Mouse (Mus musculus): ENCODE measurements around the gene Antxr1. TPM values are rescaled to one million over a fixed set of nuclear protein-coding genes. Genes with fewer than 3 reads are reported as not detected.

Gene Antxr1
- total and polyA plus RNA-seq, 3 experiments = 0.16 to 0.23 (median 0.21) TPM

DNA sequence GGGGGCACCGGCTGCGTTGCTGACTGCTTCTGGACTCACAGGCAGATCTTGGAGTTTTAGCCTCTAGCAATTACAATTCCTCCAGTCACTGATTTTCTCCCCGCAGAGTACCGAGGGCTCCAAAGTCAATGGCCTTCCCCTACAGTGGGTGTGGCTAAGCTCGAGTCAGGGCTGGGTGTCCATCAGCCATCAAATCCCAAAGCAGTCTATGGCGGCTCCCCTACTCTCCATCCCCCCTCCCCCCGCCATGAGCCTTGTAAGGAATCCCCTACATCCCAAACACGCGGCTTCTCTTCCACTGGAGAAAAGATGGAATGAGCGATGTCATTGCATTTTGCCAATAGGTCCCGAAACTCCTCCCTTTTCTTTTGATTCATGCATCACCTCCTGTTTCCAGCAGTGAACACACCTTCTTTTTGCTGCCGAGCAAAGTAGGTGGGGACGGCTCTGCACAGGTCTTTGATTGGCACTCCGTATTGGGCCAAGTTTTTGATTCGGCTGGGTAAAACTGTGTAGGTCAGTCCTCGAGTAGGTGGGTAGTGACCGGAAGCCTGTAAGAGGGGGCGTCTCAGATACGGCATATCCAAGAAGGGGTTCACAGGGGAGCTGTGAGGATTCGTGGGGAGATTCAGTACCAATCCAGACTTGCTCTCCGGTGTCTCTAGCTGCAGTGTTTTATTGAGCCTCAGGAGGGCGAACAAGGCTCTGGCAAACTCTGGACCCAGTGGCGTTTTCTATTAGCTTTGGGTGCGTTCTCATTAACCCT lies 48.5 kb upstream of the Antxr1 start:
- Histone ChIP-seq H3K27me3 (replicated peaks) (peaks cover 6% of the 10 kb centered on the region), H3K79me2 (replicated peaks; ENCODE audit: control insufficient read depth, extremely low read depth, insufficient read depth, poor library complexity, severe bottlenecking) (no peaks in the 10 kb centered on the region), H3K4me2 (ENCODE audit: insufficient read depth, low read depth, poor library complexity, severe bottlenecking) (0 out of 2 replicates have a peak overlapping the region, but pooled peaks have one; percentile 33), H3K4me1 (ENCODE audit: control insufficient read depth in 1 of 2, insufficient read depth in 2 of 2) (peaks cover 0 to 31% of the 10 kb centered on the region in 2 experiments; a peak in 2 of 4 replicates), H3K4me3 (replicated peaks in 1 of 3; ENCODE audit: low read depth in 2 of 3, low read length in 2 of 3, poor library complexity in 1 of 3) (no peak overlapping the region), H3K36me3 (replicated peaks in 1 of 2; ENCODE audit: control insufficient read depth in 1 of 2, insufficient read depth in 1 of 2, low read length in 1 of 2) (no peaks in the 10 kb centered on the region), H3K9me3 (replicated peaks; ENCODE audit: low read length) (no peaks in the 10 kb centered on the region), H3K9ac (ENCODE audit: insufficient read depth, low read depth) (no peak overlapping the region), H3K27ac (ENCODE audit: insufficient read depth, low read depth) (no peak overlapping the region)
- dilution Hi-C loops (cut with MboI; ENCODE audit: extremely low pct_ligation_motif_present, extremely low pct_unique_long_range_greater_than_20kb, low sequenced_read_pairs) = no loop called here
- DNase-seq (ENCODE audit: extremely low read depth) = no peak
- in situ Hi-C loops (cut with MboI; ENCODE audit: low pct_ligation_motif_present, low pct_unique_long_range_greater_than_20kb, low sequenced_read_pairs) = no loop called here
- TF ChIP-seq SMC3 (IDR thresholded peaks at IDR 0.05; ENCODE audit: low read depth, low read length) = peak; percentile 29
- TF ChIP-seq CTCF (conservative IDR thresholded peaks at IDR 0.05 in 1 of 2, IDR thresholded peaks at IDR 0.05 in 1 of 2; ENCODE audit: low read depth in 2 of 2, low read length in 2 of 2) = peak; percentile 12 to 53; a peak in 2 of 4 replicates
- TF ChIP-seq ZC3H11A (IDR thresholded peaks at IDR 0.05; ENCODE audit: low read depth, low read length) = no peak
- peak; percentile 47 for TF ChIP-seq RAD21 (IDR thresholded peaks at IDR 0.05; ENCODE audit: low read depth, low read length)

GRCm38 (mm10) chr6:87373057-87373456 lies 37.4 kb upstream of the Antxr1 start, which contains the start of gene Gkn2:
Gene Gkn2 (plus strand): TSS chr6:87373357.
- no peaks in the 10 kb centered on the region for H3K27me3 ChIP-seq (replicated peaks)

DNA sequence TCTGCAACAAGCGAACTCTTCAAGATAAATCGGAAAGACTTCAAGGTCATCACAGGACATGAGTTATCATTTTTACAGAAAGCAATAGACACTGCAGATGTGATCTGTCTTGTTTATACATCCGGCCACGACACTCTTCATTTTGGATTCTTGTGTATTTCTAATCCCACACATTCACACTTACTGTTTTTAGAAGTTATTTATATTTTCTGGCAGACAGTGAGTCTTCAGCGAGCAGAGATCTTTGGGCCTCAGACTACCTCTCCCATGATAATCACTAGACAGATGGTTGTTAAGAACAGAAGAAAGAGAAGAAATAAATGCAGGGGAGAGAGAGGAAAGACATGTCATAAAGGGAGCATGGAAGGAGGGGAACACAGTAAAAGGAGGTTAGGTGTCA lies 33.6 kb upstream of the Antxr1 start:
- Histone ChIP-seq H3K36me3 (replicated peaks in 1 of 2; ENCODE audit: control insufficient read depth in 1 of 2, insufficient read depth in 1 of 2, low read length in 1 of 2) (no peaks in the 10 kb centered on the region), H3K9ac (ENCODE audit: insufficient read depth, low read depth) (no peak overlapping the region), H3K27me3 (replicated peaks) (peaks cover 3% of the 10 kb centered on the region), H3K9me3 (replicated peaks; ENCODE audit: low read length) (no peaks in the 10 kb centered on the region), H3K4me3 (replicated peaks in 1 of 3; ENCODE audit: low read depth in 2 of 3, low read length in 2 of 3, poor library complexity in 1 of 3) (no peak overlapping the region), H3K4me1 (ENCODE audit: control insufficient read depth in 1 of 2, insufficient read depth in 2 of 2) (peaks cover 3 to 7% of the 10 kb centered on the region in 2 experiments; a peak in 3 of 4 replicates), H3K79me2 (replicated peaks; ENCODE audit: control insufficient read depth, extremely low read depth, insufficient read depth, poor library complexity, severe bottlenecking) (no peaks in the 10 kb centered on the region), H3K4me2 (ENCODE audit: insufficient read depth, low read depth, poor library complexity, severe bottlenecking) (no peak overlapping the region), H3K27ac (ENCODE audit: insufficient read depth, low read depth) (no peak overlapping the region)
- dilution Hi-C loops (cut with MboI; ENCODE audit: extremely low pct_ligation_motif_present, extremely low pct_unique_long_range_greater_than_20kb, low sequenced_read_pairs) (no loop called here), in situ Hi-C loops (cut with MboI; ENCODE audit: low pct_ligation_motif_present, low pct_unique_long_range_greater_than_20kb, low sequenced_read_pairs) (no loop called here)
- no peak for DNase-seq (ENCODE audit: extremely low read depth)
- TF ChIP-seq SMC3 (IDR thresholded peaks at IDR 0.05; ENCODE audit: low read depth, low read length) (no peak), TBP (conservative IDR thresholded peaks at IDR 0.05; ENCODE audit: low read depth, low read length) (no peak), RAD21 (IDR thresholded peaks at IDR 0.05; ENCODE audit: low read depth, low read length) (no peak)

More at GRCm38 (mm10) chr6:87373057-87373456, 37.4 kb upstream of the Antxr1 start, which contains the start of gene Gkn2:
- H3K9ac ChIP-seq (ENCODE audit: insufficient read depth, low read depth) = no peak within 1 kb of the TSS
- no peak for DNase-seq (ENCODE audit: extremely low read depth)
- H3K79me2 ChIP-seq (replicated peaks; ENCODE audit: control insufficient read depth, extremely low read depth, insufficient read depth, poor library complexity, severe bottlenecking) = no peaks in the 10 kb centered on the region
- H3K4me3 ChIP-seq (replicated peaks in 1 of 3; ENCODE audit: low read depth in 2 of 3, low read length in 2 of 3, poor library complexity in 1 of 3) = no peak within 1 kb of the TSS
- no peaks in the 10 kb centered on the region for H3K9me3 ChIP-seq (replicated peaks; ENCODE audit: low read length)
- peaks cover 3 to 11% of the 10 kb centered on the region in 2 experiments for H3K4me1 ChIP-seq (ENCODE audit: control insufficient read depth in 1 of 2, insufficient read depth in 2 of 2)
- dilution Hi-C loops (cut with MboI; ENCODE audit: extremely low pct_ligation_motif_present, extremely low pct_unique_long_range_greater_than_20kb, low sequenced_read_pairs) = no loop called here
- no peak within 1 kb of the TSS for H3K27ac ChIP-seq (ENCODE audit: insufficient read depth, low read depth)
- no peak within 1 kb of the TSS for H3K4me2 ChIP-seq (ENCODE audit: insufficient read depth, low read depth, poor library complexity, severe bottlenecking)
- H3K36me3 ChIP-seq (replicated peaks in 1 of 2; ENCODE audit: control insufficient read depth in 1 of 2, insufficient read depth in 1 of 2, low read length in 1 of 2) = no peaks in the 10 kb centered on the region
- no peak for TF ChIP-seq SMC3 (IDR thresholded peaks at IDR 0.05; ENCODE audit: low read depth, low read length)
- no peak for TF ChIP-seq POLR2AphosphoS2 (IDR thresholded peaks at IDR 0.05; ENCODE audit: low read depth, low read length)
- no peak for TF ChIP-seq KAT2A (IDR thresholded peaks at IDR 0.05; ENCODE audit: insufficient replicate concordance, low read length)
- no peak for TF ChIP-seq MAX (IDR thresholded peaks at IDR 0.05; ENCODE audit: low read length)
- TF ChIP-seq RAD21 (IDR thresholded peaks at IDR 0.05; ENCODE audit: low read depth, low read length) = no peak
- TF ChIP-seq CTCF (conservative IDR thresholded peaks at IDR 0.05 in 1 of 2, IDR thresholded peaks at IDR 0.05 in 1 of 2; ENCODE audit: low read depth in 2 of 2, low read length in 2 of 2) = no peak
- TF ChIP-seq PAX5 (IDR thresholded peaks at IDR 0.05; ENCODE audit: low read length) = no peak
- TF ChIP-seq HCFC1 (IDR thresholded peaks at IDR 0.05; ENCODE audit: low read depth, low read length) = no peak
- no peak for TF ChIP-seq MYC (IDR thresholded peaks at IDR 0.05; ENCODE audit: low read depth, low read length)
- TF ChIP-seq BHLHE40 (IDR thresholded peaks at IDR 0.05; ENCODE audit: low read depth, low read length) = no peak
- no peak for TF ChIP-seq USF2 (conservative IDR thresholded peaks at IDR 0.05; ENCODE audit: low read depth, low read length)
- no peak for TF ChIP-seq ZC3H11A (IDR thresholded peaks at IDR 0.05; ENCODE audit: low read depth, low read length)
- no peak for TF ChIP-seq POLR2A (IDR thresholded peaks at IDR 0.05; ENCODE audit: low read depth, low read length)
- in situ Hi-C loops (cut with MboI; ENCODE audit: low pct_ligation_motif_present, low pct_unique_long_range_greater_than_20kb, low sequenced_read_pairs) = no loop called here
